Mouse (Mus musculus) E14TG2a.4 (cell line): ENCODE results near the gene Gm17304.

Experiments
- H3K27me3 ChIP-seq: 2 replicates; pipeline ENCODE4 v1.6.1; 2014; ENCODE audit warnings: low read length, control low read depth; ENCODE audit not compliant: insufficient read depth
- H3K36me3 ChIP-seq: 2 replicates; pipeline ENCODE4 v1.6.1; 2014; ENCODE audit warnings: low read length, control low read depth; ENCODE audit not compliant: insufficient read depth
- H3K4me1 ChIP-seq: replicated peaks from 2 replicates; pipeline ENCODE4 v1.6.1; 2014; ENCODE audit warnings: low read depth, low read length, control low read depth
- H3K4me3 ChIP-seq: replicated peaks from 2 replicates; pipeline ENCODE4 v1.5.1; 2014; ENCODE audit warnings: mild to moderate bottlenecking, low read length
- H3K9me3 ChIP-seq: 2 replicates; pipeline ENCODE4 v1.6.1; 2014; ENCODE audit warnings: low read length, control low read depth
- CTCF ChIP-seq: conservative IDR thresholded peaks from 2 replicates; pipeline ENCODE4 v1.5.1; 2014; ENCODE audit warnings: low read length
- NANOG ChIP-seq: IDR thresholded peaks from 2 replicates; pipeline ENCODE4 v1.6.1; 2014; ENCODE audit warnings: borderline replicate concordance, low read length, mixed read lengths
- POU5F1 ChIP-seq: IDR thresholded peaks from 2 replicates; pipeline ENCODE4 v1.6.1; 2014; ENCODE audit warnings: low read length, borderline replicate concordance

The Gm17304 gene

GRCm38 (mm10) chr5:106580943-106581342, 28.0 kb upstream of the Gm17304 start:
- H3K36me3 ChIP-seq, result no peaks in the 10 kb centered on the region
- no peak overlapping the region for H3K4me3 ChIP-seq
- no peak for TF ChIP-seq NANOG
- TF ChIP-seq POU5F1, result no peak
- no peak for TF ChIP-seq CTCF
- no peaks in the 10 kb centered on the region for H3K9me3 ChIP-seq
- H3K27me3 ChIP-seq, result peaks cover 9% of the 10 kb centered on the region
- H3K4me1 ChIP-seq, result no peaks in the 10 kb centered on the region

DNA sequence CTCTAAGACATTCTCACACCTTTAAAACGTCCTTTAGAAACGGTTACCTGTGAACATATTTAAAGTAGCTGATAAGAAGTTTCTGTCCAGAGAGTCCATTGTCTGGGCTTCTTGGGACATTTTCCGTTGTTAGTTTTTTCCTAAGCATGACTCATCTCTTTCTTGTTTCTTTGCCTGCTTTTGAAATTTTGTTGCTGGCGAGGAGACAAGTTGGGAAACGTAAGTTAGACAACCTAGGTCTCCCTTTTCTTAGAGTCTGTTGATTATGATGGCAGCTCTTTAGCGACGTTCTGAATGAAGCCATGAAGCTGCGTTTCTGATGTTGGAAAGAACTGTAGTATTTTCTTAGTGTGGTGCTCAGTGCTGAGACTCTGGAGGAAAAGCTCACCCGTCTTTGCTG, 19.9 kb upstream of the Gm17304 start:
- H3K4me1 ChIP-seq, result no peaks in the 10 kb centered on the region
- no peak for TF ChIP-seq NANOG
- TF ChIP-seq POU5F1, result no peak
- no peak for TF ChIP-seq CTCF
- no peaks in the 10 kb centered on the region for H3K27me3 ChIP-seq
- H3K9me3 ChIP-seq, result no peaks in the 10 kb centered on the region
- H3K36me3 ChIP-seq, result no peaks in the 10 kb centered on the region
- H3K4me3 ChIP-seq, result no peak overlapping the region

- Histone ChIP-seq H3K36me3 (no peaks in the 10 kb centered on the region), H3K27me3 (no peaks in the 10 kb centered on the region), H3K4me3 (no peak overlapping the region), H3K9me3 (no peaks in the 10 kb centered on the region), H3K4me1 (no peaks in the 10 kb centered on the region)
- TF ChIP-seq CTCF (no peak), POU5F1 (no peak), NANOG (no peak)
Measured at GRCm38 (mm10) chr5:106589670-106590069, 19.2 kb upstream of the Gm17304 start.

DNA sequence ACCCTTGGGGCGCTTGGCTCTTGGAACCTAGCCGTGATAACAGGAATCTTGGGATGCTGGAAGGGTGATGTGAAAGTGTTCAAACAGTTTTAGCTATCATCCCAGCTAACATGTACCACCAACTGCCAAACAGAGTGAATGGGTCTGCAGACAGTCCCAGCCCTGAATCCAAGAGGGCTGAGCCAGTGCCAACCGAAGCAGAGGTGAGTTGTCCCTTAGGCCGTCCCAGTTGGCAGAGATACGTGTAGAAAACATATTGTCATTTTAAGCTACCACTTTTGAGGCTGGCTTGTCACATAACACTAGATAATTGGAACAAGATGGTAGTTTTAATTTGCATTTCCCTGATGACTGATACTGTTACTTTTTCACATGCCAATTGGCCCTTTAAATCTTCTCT, 18.2 kb upstream of the Gm17304 start:
- no peaks in the 10 kb centered on the region for H3K36me3 ChIP-seq
- TF ChIP-seq POU5F1 (no peak), CTCF (no peak)
- H3K4me3 ChIP-seq, result no peak overlapping the region
- H3K9me3 ChIP-seq, result no peaks in the 10 kb centered on the region
- H3K4me1 ChIP-seq, result no peaks in the 10 kb centered on the region
- H3K27me3 ChIP-seq, result no peaks in the 10 kb centered on the region

GRCm38 (mm10) chr5:106594388-106594787, 14.5 kb upstream of the Gm17304 start:
- H3K36me3 ChIP-seq, result peaks cover 3% of the 10 kb centered on the region; the same call in 1 of the 2 replicates
- H3K4me3 ChIP-seq, result no peak overlapping the region
- H3K9me3 ChIP-seq, result no peaks in the 10 kb centered on the region
- no peaks in the 10 kb centered on the region for H3K27me3 ChIP-seq
- no peaks in the 10 kb centered on the region for H3K4me1 ChIP-seq
- no peak for TF ChIP-seq CTCF
- TF ChIP-seq NANOG, result no peak
- TF ChIP-seq POU5F1, result no peak

DNA sequence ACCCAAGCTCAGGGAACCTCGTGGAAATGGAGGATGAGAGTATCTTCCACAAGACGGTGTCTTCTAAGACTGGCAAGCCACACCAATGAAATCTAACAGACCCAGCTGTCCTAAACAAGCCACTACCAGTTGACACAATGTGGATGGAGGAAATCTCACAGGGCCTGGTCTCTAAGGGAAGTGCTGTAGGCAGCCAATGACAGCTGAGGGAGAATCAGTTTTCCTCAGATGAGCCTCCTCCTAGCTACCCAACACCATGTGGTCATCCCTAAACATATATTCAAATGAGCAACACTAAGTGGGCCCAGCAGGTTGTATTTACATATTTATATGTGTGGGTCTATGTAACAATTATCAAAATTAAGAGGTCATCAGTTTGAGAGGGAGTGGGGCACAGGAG, 11.4 kb upstream of the Gm17304 start:
- Histone ChIP-seq H3K4me1 (peaks cover 9% of the 10 kb centered on the region), H3K36me3 (peaks cover 7% of the 10 kb centered on the region; the same call in 1 of the 2 replicates), H3K9me3 (no peaks in the 10 kb centered on the region), H3K27me3 (no peaks in the 10 kb centered on the region), H3K4me3 (no peak overlapping the region)
- TF ChIP-seq CTCF, result no peak
- TF ChIP-seq POU5F1, result no peak
- no peak for TF ChIP-seq NANOG

GRCm38 (mm10) chr5:106599482-106599881, 9.4 kb upstream of the Gm17304 start:
- Histone ChIP-seq H3K4me3 (no peak overlapping the region), H3K27me3 (no peaks in the 10 kb centered on the region), H3K36me3 (peaks cover 7% of the 10 kb centered on the region; the same call in 1 of the 2 replicates), H3K4me1 (peaks cover 22% of the 10 kb centered on the region), H3K9me3 (no peaks in the 10 kb centered on the region)
- TF ChIP-seq NANOG, result no peak
- TF ChIP-seq CTCF, result no peak
- TF ChIP-seq POU5F1, result no peak

- Histone ChIP-seq H3K4me3 (no peak overlapping the region), H3K4me1 (peaks cover 30% of the 10 kb centered on the region), H3K27me3 (no peaks in the 10 kb centered on the region), H3K36me3 (peaks cover 17% of the 10 kb centered on the region), H3K9me3 (no peaks in the 10 kb centered on the region)
- TF ChIP-seq POU5F1 (no peak), NANOG (no peak), CTCF (no peak)
Measured at GRCm38 (mm10) chr5:106604381-106604780, 4.5 kb upstream of the Gm17304 start.

- peaks cover 30% of the 10 kb centered on the region for H3K4me1 ChIP-seq
- no peaks in the 10 kb centered on the region for H3K9me3 ChIP-seq
- peaks cover 15% of the 10 kb centered on the region for H3K36me3 ChIP-seq
- no peak for TF ChIP-seq CTCF
- TF ChIP-seq NANOG, result no peak
- H3K4me3 ChIP-seq, result no peak overlapping the region
- no peaks in the 10 kb centered on the region for H3K27me3 ChIP-seq
Measured at GRCm38 (mm10) chr5:106605096-106605495, 3.8 kb upstream of the Gm17304 start.
